Mouse (Mus musculus): ENCODE measurements around the gene Srpk2.
"Not testable (repeated sequence)": the region's sequence is repeated elsewhere in the genome, so short reads cannot be mapped to it uniquely, and the experiment has no call there.

Gene Srpk2

GRCm38 (mm10) chr5:23684517-23684916, at the start of gene Srpk2:
Srpk2 (minus strand) TSS chr5:23684617.
- no peak for DNase-seq (ENCODE audit: low read depth)

GRCm38 (mm10) chr5:23721956-23722355, 37.5 kb upstream of the Srpk2 start:
- DNase-seq (ENCODE audit: low read depth), result no peak

- DNase-seq (ENCODE audit: low read depth), result peak; percentile 25
These were observed 34.5 kb upstream of the Srpk2 start for GRCm38 (mm10) chr5:23718881-23719328.

- DNase-seq (ENCODE audit: low read depth), result no peak
These were observed 33.7 kb upstream of the Srpk2 start for GRCm38 (mm10) chr5:23718182-23718534.

- DNase-seq (ENCODE audit: low read depth), result no peak
These were observed 33.2 kb upstream of the Srpk2 start for GRCm38 (mm10) chr5:23717469-23718181.

- DNase-seq (ENCODE audit: low read depth), result no peak
These were observed 29.3 kb upstream of the Srpk2 start for GRCm38 (mm10) chr5:23713401-23714335.

GRCm38 (mm10) chr5:23712130-23713001, 27.9 kb upstream of the Srpk2 start:
- peak; percentile 23 for DNase-seq (ENCODE audit: low read depth)

- DNase-seq (ENCODE audit: low read depth), result not testable (repeated sequence)
These were observed 27.3 kb upstream of the Srpk2 start for GRCm38 (mm10) chr5:23711671-23712129.

- DNase-seq (ENCODE audit: low read depth), result no peak
These were observed 26.8 kb upstream of the Srpk2 start for GRCm38 (mm10) chr5:23711244-23711643.

- DNase-seq (ENCODE audit: low read depth), result no peak
These were observed 25.2 kb upstream of the Srpk2 start for GRCm38 (mm10) chr5:23709661-23710060.

GRCm38 (mm10) chr5:23706601-23707597, 22.5 kb upstream of the Srpk2 start:
- DNase-seq (ENCODE audit: low read depth), result not testable (repeated sequence)

GRCm38 (mm10) chr5:23697457-23697856, 13.0 kb upstream of the Srpk2 start:
- DNase-seq (ENCODE audit: low read depth), result no peak

- DNase-seq (ENCODE audit: low read depth), result no peak
These were observed 986 bp downstream of the Srpk2 start for GRCm38 (mm10) chr5:23683431-23683830.

GRCm38 (mm10) chr5:23679006-23679405, 5.4 kb downstream of the Srpk2 start:
- no peak for DNase-seq (ENCODE audit: low read depth)

- DNase-seq (ENCODE audit: low read depth), result no peak
These were observed 6.5 kb downstream of the Srpk2 start for GRCm38 (mm10) chr5:23677883-23678282.

GRCm38 (mm10) chr5:23677072-23677453, 7.4 kb downstream of the Srpk2 start:
- DNase-seq (ENCODE audit: low read depth), result no peak

- DNase-seq (ENCODE audit: low read depth), result no peak
These were observed 8.0 kb downstream of the Srpk2 start for GRCm38 (mm10) chr5:23676156-23677071.

GRCm38 (mm10) chr5:23675499-23676155, 8.8 kb downstream of the Srpk2 start:
- no peak for DNase-seq (ENCODE audit: low read depth)

All from fibroblast of lung, adult 2 months (primary cell).